Mouse (Mus musculus) spleen, adult 18-20 months (tissue): ENCODE results near the gene Csf1.
"Not testable (repeated sequence)": the region's sequence is repeated elsewhere in the genome, so short reads cannot be mapped to it uniquely, and the experiment has no call there.

Experiments
- DNase-seq, 2 experiments: peaks; one replicate each; pipeline ENCODE4 v3.0.0; 2022; ENCODE audit warnings: mixed read lengths in 2 of 2

Csf1 gene

DNA sequence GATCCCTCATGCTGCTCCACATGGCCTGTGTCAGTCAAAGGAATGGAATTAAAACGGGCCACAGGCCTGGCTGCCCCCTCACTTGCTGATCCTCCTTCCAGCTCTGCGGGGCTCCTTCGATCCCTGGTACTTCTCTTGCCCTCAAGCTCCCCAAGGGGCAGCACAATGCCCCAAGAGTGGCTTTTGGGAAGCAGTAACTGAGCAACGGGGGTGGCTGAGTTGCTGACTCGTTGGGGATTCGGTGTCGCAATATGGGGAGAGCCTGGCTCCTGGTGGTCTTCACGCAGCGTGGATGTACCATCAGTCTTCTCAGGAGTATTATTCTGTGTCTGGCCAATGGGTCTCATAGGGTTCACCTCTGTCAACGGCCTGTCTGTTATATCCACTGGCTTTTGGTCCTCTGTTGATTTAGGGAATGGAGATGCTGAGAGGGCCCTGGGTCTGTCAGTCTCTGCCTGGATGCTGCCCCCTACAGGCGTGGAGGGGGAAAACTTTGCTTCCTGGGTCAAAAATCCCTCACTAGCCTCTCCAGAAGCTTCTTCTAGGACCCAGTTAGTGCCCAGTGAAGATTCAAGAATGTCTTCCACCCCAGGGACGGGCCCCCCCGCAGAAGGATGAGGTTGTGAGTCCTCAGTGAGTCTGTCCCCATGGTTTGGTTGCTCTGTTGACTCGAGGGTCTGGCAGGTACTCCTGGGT is 11.9 kb downstream of the Csf1 start:
- no peak for DNase-seq

DNA sequence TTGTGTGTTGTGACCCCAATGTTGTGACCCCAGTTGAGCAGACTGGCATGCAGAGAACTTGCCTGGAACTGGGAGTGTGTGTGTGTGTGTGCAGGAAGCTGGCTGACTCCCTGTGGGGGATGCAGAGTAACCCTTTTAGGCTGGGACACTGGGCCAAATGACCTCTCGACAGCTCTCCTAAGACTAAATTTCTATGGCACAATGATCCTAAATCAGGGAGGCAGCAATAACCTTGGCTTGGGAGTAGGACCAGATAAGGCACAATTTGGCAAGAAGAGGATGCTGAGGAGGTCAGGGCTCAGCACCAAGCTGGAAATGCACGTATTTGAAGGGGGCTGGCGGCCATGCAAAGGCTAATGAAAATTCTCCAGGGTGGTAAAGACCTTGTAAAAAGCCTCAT is 14.2 kb downstream of the Csf1 start:
- DNase-seq, result no peak

DNA sequence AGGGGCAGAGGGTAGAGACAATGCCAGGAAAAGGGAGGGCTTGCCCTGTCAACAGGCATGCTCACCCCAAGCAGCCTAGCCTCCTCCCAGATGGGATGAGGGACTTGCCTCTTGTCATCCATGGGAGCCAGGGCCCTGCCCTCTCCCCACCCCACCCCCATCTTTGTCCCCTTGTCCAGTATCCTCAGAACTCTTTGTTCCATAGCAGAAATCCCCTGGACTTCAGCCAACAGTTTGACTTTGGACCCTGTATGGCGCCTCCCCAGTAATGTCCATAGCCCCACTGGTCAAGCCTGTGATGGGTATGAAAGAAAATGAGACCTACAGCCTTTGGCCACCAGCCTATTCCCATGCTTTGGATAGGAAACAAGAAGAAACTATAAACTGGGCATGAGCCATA is 16.6 kb downstream of the Csf1 start:
- DNase-seq, result no peak

DNA sequence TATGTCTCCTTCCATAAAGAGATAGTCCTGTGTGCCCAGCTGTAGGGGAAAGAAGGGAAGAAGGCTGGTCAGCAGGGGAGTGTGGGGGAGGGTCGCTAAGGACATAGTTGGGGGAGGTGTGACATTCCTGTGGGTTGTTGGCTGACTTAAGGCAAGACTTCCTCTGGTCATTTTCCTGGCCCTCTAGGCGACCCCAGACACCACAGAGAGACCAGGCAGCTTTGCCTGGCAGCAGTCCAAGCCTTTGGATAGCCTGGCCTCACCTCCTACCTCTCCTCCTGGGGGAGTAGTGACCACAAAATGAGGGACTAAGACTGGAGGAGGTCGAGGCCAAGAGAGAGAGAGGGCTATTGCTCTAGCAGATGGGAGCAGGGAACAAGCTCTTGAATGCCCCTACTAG is 17.2 kb downstream of the Csf1 start:
- no peak for DNase-seq

DNA sequence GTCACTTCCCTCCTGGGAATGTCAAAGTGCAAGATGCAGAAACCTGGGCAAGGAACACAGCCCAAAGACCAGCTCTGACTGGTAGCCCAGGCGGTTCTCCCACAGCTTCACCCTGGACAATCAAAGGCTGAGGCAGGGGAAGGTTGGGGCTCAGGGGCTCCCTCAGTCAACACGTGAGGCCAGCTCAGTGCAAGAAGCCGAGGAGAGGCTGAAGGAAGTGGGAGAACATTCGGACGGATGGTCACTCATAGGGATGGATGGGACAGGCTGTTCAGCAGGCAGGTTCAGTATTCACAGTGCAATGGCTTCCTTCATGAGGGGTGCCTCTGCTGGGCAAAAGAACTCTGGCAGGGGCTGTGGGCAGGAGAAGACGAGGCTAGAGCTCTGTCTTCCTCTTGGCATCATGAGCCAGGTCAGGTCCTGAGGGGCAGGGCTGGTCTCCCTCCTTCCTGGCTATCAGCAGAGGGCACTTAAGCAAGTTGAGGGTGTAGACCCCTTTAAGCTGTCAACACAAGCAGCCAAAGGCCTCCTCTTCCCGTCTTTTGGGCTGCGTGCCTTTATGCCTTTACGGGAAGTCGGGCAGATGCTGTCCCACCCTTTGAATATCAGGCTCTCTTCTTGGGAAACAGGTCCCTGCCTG is 18.1 kb downstream of the Csf1 start:
- no peak for DNase-seq

DNA sequence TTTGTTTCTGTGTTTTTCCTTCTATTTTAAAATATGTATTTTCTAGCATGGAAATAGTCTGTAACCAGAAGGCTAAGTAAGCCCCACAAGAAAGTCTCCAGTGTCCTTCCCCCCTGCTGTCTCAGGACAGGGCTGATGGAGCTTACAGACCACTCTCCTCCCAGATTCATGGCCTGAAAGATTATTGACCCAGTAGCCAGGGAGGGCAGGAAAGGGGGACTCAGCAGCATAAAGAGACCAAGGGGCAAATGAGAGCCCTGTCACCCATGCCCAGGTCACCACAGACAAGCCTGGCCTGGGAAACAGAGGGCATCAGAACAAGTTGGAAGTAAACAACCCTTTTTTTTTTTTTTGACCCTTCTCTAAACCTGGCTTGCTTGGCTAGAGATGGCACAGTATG is 18.9 kb downstream of the Csf1 start:
- DNase-seq, result no peak

DNA sequence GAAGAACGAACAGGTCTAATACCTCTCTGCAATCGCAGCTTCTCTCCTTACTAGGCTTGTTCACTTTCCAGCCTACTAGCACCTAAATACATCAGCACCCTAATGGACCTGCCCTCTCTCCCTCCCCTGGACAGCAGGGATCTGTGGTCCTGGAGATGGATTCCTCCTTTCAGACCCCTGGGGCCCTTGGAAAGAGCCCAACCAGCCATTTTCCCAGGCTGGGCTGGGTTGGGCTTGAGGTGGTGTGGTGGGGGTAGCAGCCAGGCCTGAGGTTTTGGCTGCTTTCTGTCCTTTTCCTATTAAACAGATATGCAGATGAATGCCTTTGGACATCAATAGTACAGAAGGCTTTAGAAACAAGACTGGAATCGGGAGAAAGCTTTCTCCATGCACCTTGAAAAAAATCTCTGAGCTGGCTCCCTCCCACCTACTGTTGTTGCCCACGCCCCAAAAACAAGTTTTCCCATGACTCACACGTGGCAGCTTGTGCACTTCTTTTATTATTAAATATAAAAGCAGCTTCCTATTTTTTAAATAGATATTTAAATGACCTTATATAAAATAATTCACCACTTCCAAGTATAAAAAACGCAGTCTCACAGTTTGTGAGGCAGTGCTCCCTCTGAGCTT is 19.6 kb downstream of the Csf1 start:
- DNase-seq, result no peak

DNA sequence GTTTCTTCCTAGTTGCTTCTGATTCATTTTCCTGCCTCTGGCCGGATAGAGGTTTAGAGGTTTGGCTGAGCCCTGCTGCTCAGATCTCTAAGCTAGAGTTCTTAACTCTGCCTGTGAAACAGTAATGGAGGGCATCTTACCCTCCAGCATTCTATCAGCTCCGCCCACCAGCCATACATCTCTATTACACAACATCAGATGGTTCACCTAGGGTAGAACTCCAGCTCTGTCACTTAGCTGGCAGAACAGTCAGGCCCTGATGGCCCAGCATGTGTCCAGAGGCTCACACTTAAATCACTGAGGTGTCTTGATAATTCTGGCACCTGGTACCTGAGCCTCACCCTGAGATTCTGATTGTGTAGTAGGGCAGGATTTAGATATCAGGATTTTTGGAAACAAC is 20.3 kb downstream of the Csf1 start:
- DNase-seq, result no peak

DNA sequence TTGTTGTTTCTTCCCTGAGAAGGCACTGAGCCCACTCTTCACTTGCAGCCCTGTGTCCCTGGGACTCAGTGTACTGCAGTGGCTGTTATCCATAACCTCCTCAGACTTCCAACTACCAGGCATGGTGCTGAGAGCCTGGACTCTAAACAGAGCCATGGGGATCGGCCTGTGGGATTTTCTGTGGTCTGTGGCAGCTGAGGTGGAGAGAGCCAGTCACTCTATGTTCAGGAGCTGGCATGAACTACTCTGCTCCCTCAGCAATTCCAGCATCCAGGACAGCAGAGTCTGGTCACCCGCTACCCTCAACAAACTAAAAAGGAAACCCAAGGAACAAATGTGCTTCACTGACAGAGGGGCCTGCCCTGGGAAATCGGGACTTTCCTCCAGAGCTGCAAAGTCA is 20.8 kb downstream of the Csf1 start:
- DNase-seq, result no peak

DNA sequence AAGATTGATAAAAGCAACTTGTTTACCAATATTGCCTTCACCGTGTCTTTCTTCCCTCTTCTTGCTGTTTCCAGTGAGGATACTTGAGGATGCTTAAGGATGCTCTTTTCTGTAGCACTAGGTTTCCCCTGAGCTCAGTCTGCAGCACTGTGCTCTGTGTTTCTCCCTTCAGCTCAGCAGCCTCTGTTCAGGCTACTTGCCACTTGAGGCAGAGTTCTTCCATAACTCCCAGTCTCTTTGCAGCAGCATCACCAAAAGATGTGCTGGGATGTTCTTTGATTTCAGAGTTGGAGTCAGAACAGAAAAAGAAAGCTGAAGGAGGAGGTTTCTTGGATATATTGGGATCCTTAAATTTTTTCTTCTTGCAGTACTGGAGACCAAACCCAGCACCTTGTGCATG is 21.6 kb downstream of the Csf1 start:
- no peak for DNase-seq

DNA sequence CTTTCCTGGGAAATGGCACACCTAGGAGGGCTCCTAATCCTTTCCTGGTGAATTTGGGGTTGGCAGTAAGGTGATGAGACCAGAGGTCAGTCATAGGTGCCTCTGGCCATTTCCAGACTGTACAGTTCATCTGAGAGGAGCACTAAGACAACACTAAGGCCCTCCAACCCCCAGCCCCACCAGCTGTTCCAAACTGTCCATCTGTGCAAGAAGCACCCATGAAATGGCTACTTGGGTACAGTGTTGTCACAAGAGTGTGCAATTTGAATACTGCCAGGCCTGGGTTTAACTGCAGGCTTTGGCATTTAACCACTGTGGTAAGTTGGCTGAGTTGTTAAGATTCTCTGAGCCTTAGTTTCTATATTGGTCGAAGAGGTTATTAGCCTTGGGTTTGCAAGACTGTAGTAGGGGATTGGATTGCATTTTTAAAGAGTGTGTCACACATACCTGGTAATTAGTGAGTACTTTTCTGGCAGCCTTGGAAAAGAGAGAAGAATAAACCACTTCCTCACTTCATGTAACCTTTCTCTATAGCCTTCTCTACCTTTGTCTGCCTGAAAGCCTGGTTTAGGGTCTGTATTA is 22.6 kb downstream of the Csf1 start:
- no peak for DNase-seq

DNA sequence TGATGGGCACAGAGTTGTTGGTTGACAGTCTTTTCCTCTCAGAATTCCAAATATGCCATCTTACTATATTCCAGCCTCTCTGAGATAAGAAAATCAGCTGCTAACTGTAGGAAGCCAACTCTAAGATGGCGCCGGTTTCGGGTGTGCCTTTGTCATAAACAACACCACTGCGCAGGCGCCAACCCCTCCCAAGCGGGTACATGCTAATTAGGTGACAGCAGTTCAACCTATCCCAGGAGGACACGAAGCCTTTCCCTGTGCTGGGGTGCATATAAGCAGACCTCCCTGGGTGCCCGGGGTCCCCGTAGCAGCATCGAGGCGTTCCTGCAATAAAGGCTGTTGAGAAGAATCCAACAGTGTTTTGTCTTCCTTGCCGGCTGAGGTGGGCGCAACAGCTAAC is 24.6 kb downstream of the Csf1 start:
- DNase-seq, result not testable (repeated sequence)

DNA sequence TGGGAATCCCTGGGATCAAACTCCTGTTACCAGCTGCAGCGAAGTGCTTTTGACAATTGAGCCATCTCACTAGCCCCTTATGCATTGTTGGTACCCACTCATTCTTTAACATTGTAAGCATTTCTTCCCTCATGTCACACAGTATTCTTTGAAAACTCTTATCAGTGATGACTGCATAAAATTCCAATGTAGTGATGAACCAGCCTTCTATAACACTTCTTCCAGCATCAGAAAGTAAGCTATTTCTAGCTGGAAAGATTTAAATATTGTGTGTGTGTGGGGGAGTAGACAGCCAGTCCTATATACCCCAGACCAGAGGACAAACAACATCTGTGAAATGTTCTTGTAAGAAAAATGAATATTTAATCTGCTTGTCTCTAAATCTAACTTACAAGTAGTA is 26.9 kb downstream of the Csf1 start:
- DNase-seq, result no peak

DNA sequence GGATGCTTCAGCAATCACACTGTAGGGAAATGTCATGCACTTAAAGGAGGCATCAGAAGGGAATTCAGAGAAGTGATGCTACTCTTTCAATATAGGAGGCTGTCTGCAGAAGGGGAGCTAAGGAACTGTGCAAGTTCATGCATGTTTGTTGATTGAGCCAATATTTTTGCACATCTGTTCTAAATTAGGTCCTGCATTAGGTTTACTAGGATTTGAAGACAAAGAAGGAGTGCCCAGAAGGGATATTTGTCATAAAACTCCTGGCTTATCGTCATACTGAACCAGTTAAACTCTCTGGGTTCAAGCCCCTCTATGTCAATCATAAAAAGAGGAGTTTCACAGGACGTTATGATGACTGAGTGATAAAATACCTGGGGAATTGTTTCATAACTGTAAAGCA is 30.0 kb downstream of the Csf1 start:
- no peak for DNase-seq

DNA sequence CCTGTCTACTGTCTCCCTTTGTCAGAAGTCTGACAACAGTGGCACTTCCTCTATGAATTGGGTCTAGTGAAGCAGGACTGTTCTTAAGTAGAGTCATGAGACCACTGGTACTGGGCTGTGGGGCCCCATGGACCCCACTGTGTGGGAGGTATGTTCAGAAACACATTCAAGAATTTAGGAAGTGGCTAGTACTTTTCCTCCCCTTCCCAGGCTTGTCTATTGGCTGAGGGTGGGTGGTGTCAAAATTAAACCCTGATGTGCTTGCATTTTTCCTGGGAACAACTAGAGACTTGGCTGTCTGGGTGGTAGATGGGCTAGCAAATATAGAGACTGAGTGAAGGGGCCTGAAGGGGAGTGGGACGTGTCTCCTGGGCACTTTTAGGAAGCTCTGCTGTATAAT is 31.8 kb downstream of the Csf1 start:
- DNase-seq, result no peak

DNA sequence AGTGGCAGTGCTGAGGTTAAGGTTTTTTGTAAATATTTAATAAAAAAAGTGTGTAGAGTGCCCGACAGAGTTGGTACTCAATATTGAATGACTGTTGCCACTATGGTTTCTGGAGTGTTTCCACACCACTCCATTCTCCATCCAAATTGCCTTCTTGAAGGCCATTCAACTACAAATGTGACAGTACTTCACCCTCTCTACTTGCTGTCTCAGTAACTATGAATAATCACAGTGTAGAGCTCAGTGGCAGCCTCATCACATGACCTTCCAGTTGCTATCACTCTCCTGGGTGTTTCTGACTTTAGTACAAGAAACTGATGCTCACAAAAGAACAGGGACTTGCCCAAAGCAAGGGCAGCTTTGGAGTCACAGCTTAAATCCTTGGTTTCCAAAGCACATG is 44.3 kb downstream of the Csf1 start:
- DNase-seq, result no peak

DNA sequence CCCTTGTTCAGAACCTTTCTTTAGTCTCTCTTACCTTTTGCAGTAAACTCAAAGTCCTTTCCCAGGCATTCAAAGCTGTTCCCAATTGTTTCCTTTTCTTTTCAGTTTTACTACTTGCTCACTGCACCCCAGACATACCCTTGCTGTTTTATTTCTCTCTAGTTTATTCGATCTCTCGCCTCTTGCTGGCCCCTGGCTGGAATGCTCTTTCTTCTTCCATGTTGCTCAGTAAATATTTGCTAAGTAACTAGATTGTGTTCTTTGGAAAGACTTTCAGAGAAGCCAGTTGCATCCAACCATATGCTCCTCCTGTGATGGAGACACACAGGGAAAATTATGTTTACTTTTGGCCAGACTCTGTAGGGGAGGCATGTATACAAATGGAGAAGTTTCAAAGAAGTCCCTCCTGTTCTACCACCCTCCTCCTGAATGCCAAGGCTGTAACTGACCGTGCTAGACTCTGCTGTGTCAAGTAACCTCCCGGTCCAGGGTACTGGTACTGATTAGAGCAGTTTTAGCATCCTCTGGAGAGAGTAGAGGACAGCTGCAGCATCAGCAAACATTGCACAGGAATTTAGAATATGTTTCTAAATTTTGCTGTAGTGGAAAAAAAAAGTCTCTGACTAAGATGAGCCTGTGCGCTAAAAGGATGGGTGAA is 45.9 kb downstream of the Csf1 start:
- DNase-seq, result no peak

DNA sequence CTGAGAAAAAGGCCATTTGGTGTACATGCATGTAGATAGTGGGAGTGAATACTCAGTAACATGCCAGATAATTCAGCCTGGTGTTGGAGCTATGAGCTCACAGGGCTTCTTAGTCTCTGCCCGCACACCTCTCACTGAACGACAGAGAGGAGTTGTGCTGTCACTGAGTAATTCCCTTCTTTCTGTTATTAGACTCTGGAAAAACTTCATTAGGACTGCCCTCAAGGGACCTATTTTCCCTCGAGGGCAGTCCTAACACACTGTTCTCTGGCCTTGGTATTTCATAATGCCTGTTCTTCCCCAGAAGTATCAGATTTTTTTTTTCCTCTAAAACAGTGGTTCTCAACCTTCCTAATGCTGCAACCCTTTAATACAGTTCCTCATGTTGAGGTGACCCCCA is 48.2 kb downstream of the Csf1 start:
- no peak for DNase-seq

DNA sequence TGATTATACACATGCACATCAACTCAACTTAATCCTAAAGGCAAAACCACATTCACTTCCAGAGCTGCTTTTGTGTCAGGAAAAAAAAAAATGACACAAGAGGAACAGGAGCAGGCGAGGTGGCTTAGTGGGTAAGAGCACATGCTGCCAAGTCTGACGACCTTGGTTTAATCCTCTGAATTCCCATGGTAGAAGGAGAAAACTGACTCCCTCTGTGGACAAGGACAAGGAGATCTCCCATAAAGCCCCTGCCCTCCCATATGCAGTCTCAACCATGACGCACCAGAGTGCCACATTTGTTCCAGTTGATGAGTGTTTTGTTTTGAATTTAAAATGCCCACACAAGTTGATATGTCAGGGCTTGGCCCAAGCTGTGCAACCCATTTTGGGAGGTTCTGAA is 51.1 kb downstream of the Csf1 start:
- no peak for DNase-seq

DNA sequence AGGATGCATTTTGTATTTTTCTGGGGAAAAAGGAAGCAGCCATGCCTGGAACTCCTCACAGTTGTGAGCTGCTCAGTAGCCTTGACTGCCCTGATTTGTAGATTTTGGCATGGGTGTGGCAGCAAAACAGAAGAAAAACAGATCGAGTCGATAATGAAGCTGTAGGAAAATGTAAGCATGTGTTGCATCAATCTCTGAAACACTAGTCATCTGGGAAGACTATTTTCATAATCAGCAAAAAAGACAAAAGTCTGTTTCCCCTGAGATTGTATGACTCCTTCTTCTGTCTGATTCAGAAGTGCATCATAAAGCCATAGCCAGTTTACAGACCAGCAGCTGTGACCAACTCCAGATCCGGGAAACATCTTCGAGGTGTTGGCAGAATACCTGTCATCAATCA is 53.0 kb downstream of the Csf1 start:
- no peak for DNase-seq

DNA sequence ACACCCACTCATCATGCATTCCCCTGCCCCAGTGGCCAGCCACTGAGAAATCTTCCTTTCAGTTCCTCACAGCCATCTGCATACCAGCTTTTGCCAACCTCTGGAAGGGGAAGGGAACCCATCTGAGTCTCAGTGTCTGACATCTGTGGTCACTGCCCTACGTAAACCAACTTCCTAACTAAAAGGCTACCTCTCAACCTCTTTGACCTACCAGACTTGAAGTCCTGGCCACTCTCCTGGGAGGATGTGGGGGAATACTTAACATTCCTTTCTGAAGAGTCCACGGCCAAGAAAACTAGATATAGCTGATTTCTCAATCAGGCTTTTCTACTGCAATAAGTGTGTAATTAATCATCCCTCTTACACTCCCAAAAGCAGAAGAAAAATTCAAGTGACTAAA is 54.1 kb downstream of the Csf1 start:
- DNase-seq, result no peak

DNA sequence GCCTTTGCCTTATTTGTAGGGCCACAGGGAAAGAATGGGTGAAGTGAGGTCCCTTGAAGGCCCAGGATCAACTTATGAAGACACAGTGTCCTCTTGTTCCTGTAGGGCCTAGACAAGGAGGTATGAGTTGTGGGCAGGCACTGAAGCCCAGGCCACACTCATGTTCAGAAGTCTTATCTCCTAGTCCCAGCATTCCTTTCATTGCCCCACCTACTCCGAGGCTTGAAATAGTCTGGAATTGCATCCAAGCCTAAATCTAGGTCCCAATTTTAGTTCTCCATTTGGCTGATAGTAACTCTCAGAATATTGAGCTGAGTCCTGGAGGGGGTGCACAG is 55.9 kb downstream of the Csf1 start:
- no peak for DNase-seq

DNA sequence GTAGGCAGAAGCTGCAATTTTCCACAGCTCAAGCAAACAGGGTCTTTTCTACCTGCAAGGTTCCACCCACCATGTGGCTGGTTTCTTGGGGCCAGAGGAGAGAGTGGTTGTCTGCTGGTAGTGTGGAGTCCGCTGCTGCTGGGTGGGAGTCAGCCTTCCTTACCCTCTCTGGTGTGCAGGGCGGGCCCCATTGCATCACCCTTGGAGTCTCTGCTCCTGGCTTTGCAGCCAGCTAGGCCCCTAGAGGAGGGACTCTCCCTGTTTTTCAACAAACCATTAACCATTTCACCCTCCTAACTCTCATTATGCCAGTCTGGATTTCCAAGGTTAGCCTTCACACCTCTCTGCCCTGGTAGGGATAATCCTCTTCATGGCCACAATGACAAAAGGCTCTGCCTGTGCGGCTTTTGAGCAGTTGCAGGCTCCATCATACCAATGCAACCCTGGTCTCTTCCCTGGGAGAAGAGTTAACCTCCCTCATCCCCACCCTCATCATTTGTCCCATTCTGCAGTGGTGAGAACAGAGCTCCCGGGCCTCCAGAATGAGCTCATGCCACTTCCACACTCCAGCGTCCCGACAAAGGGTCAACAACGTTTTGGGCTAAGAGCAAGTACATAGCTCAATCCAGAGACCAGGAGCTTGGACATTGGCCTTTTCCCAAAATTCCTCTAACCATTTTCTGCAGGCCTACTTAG is 56.4 kb downstream of the Csf1 start:
- DNase-seq, result no peak
